Mouse (Mus musculus) brain, embryonic 14.5 days (tissue): ENCODE results near the gene Ermap.

ENCODE experiments used
- CTCF ChIP-seq: fragments of 200-500 bp; IDR thresholded peaks from 2 replicates; pipeline ENCODE4 v1.5.1; 2012; ENCODE audit warnings: inconsistent platforms, mild to moderate bottlenecking, moderate library complexity, borderline replicate concordance; ENCODE audit not compliant: insufficient read depth, insufficient read length; ENCODE audit errors: extremely low read depth
- POLR2A ChIP-seq: fragments of 200-500 bp; IDR thresholded peaks from 2 replicates; pipeline ENCODE4 v1.6.1; 2012; ENCODE audit warnings: mild to moderate bottlenecking, inconsistent platforms, borderline replicate concordance; ENCODE audit not compliant: poor library complexity, insufficient read depth, insufficient read length, severe bottlenecking; ENCODE audit errors: extremely low read depth

- TF ChIP-seq CTCF (no peak), POLR2A (no peak)
Observed at GRCm38 (mm10) chr4:119138776-119139175, 51.0 kb downstream of the Ermap start.
